Mouse (Mus musculus) neural tube, embryonic 14.5 days (tissue): ENCODE measurements around the gene Kdm2a. TPM values are rescaled to one million over a fixed set of nuclear protein-coding genes. Genes with fewer than 3 reads are reported as not detected.

Experiments used
- ATAC-seq: fragments of 200-750 bp; cut with Nextera tagmentation; 2 replicates; pipeline ENCODE4 v1.8.0; 2017; ENCODE audit warnings: low read depth, mild to moderate bottlenecking, moderate TSS enrichment, moderate library complexity
- H3K27ac ChIP-seq: fragments of 300-500 bp; sonication (generic); 2 replicates; pipeline ENCODE4 v1.5.1; 2014; ENCODE audit warnings: low read depth, mild to moderate bottlenecking, control low read depth, low read length, moderate library complexity, mixed read lengths
- H3K27me3 ChIP-seq: fragments of 300-500 bp; sonication (generic); 2 replicates; pipeline ENCODE4 v1.6.1; 2014; ENCODE audit warnings: low read length; ENCODE audit not compliant: control insufficient read depth, insufficient read depth
- H3K36me3 ChIP-seq: fragments of 300-500 bp; sonication (generic); 2 replicates; pipeline ENCODE4 v1.6.1; 2014; ENCODE audit warnings: low read length, mixed read lengths; ENCODE audit not compliant: control insufficient read depth, insufficient read depth
- H3K4me1 ChIP-seq: fragments of 300-500 bp; sonication (generic); 2 replicates; pipeline ENCODE4 v1.6.1; 2014; ENCODE audit warnings: low read length; ENCODE audit not compliant: control insufficient read depth, insufficient read depth
- H3K4me2 ChIP-seq: fragments of 300-500 bp; sonication (generic); 2 replicates; pipeline ENCODE4 v1.6.1; 2014; ENCODE audit warnings: mild to moderate bottlenecking, low read depth, low read length, control low read depth
- H3K4me3 ChIP-seq: fragments of 300-500 bp; sonication (generic); 2 replicates; pipeline ENCODE4 v1.5.1; 2014; ENCODE audit warnings: low read depth, low read length, control low read depth, mixed read lengths
- H3K9ac ChIP-seq: fragments of 300-500 bp; sonication (generic); replicated peaks from 2 replicates; pipeline ENCODE4 v1.6.1; 2014; ENCODE audit warnings: low read depth, mild to moderate bottlenecking, control low read depth, low read length, mixed read lengths
- H3K9me3 ChIP-seq: fragments of 300-500 bp; sonication (generic); 2 replicates; pipeline ENCODE4 v1.6.1; 2016; ENCODE audit warnings: low read length; ENCODE audit not compliant: control insufficient read depth
- WGBS: fragments of 180-500 bp; shearing (Covaris S2); extraction: QIAGEN DNeasy Blood & Tissue Kit; methylation state at CpG from one replicate; pipeline ENCODE4 v1.1.7; 2014; 5-methylcytosine and 5-hydroxymethylcytosine counted together
- polyA plus RNA-seq: library from polyadenylated mRNA; unstranded; fragments of >200 nt; fragmentation: Nextera tagmentation; extraction: Ambion mirVana; gene quantifications from 2 replicates; pipeline ENCODE4 v1.2.1, GENCODE M21; 2014

Kdm2a gene
- polyA plus RNA-seq, 1 experiment from 2014 or later: 39.1 TPM

- Histone ChIP-seq H3K4me1 (no peaks in the 10 kb centered on the region), H3K4me2 (no peak overlapping the region), H3K36me3 (peaks cover 59% of the 10 kb centered on the region), H3K9ac (no peak overlapping the region), H3K9me3 (no peaks in the 10 kb centered on the region), H3K27me3 (no peaks in the 10 kb centered on the region), H3K4me3 (no peak overlapping the region), H3K27ac (no peak overlapping the region)
- 70% methylated on average over 15 of the region's 15 CpGs for WGBS
- no peak for ATAC-seq
These were observed 107.3 kb downstream of the Kdm2a start for GRCm38 (mm10) chr19:4290749-4291148.

- peaks cover 21% of the 10 kb centered on the region for H3K36me3 ChIP-seq
- ATAC-seq: no peak
These were observed 114.4 kb downstream of the Kdm2a start for GRCm38 (mm10) chr19:4283653-4284052.

GRCm38 (mm10) chr19:4282898-4283553 lies 115.1 kb downstream of the Kdm2a start, which contains the start of gene Ankrd13d:
Ankrd13d (minus strand) TSS chr19:4283137.
- Histone ChIP-seq H3K27me3 (no peaks in the 10 kb centered on the region), H3K36me3 (peaks cover 17% of the 10 kb centered on the region), H3K9me3 (no peaks in the 10 kb centered on the region), H3K4me3 (peak within 1 kb of the TSS; percentile 58), H3K4me2 (peak within 1 kb of the TSS; percentile 66), H3K4me1 (no peaks in the 10 kb centered on the region), H3K27ac (peak within 1 kb of the TSS; percentile 55), H3K9ac (peak within 1 kb of the TSS; percentile 86)
- peak; percentile 94 for ATAC-seq
- 0% methylated on average over 44 of the region's 50 CpGs for WGBS

More at GRCm38 (mm10) chr19:4283653-4284052, 114.4 kb downstream of the Kdm2a start:
- 52% methylated on average over 7 of the region's 7 CpGs for WGBS
- H3K4me3 ChIP-seq: peak overlapping the region; percentile 58
- H3K27ac ChIP-seq: no peak overlapping the region
- H3K4me1 ChIP-seq: no peaks in the 10 kb centered on the region
- H3K9ac ChIP-seq: no peak overlapping the region
- peak overlapping the region; percentile 66; the same call in 1 of the 2 replicates for H3K4me2 ChIP-seq
- H3K27me3 ChIP-seq: no peaks in the 10 kb centered on the region
- H3K9me3 ChIP-seq: no peaks in the 10 kb centered on the region

GRCm38 (mm10) chr19:4280425-4280824 lies 117.7 kb downstream of the Kdm2a start:
- H3K4me2 ChIP-seq: no peak overlapping the region
- no peak overlapping the region for H3K27ac ChIP-seq
- H3K27me3 ChIP-seq: no peaks in the 10 kb centered on the region
- H3K4me3 ChIP-seq: no peak overlapping the region
- WGBS: 97% methylated on average over 9 of the region's 9 CpGs
- no peak for ATAC-seq
- no peaks in the 10 kb centered on the region for H3K9me3 ChIP-seq
- H3K9ac ChIP-seq: no peak overlapping the region
- peaks cover 4% of the 10 kb centered on the region; the same call in 1 of the 2 replicates for H3K36me3 ChIP-seq
- H3K4me1 ChIP-seq: no peaks in the 10 kb centered on the region

- no peaks in the 10 kb centered on the region for H3K9me3 ChIP-seq
- H3K36me3 ChIP-seq: no peaks in the 10 kb centered on the region
- no peak overlapping the region for H3K4me2 ChIP-seq
- H3K9ac ChIP-seq: no peak overlapping the region
- ATAC-seq: no peak
- no peaks in the 10 kb centered on the region for H3K4me1 ChIP-seq
- no peaks in the 10 kb centered on the region for H3K27me3 ChIP-seq
- 90% methylated on average over 1 of the region's 1 CpGs for WGBS
- no peak overlapping the region for H3K4me3 ChIP-seq
- H3K27ac ChIP-seq: no peak overlapping the region
These were observed 118.6 kb downstream of the Kdm2a start for GRCm38 (mm10) chr19:4279487-4279886.

GRCm38 (mm10) chr19:4270972-4271371 lies 127.1 kb downstream of the Kdm2a start:
- no peak overlapping the region for H3K27ac ChIP-seq
- no peak for ATAC-seq
- no peak overlapping the region for H3K4me2 ChIP-seq
- 94% methylated on average over 11 of the region's 11 CpGs for WGBS
- H3K4me1 ChIP-seq: peaks cover 3% of the 10 kb centered on the region; the same call in 1 of the 2 replicates
- no peaks in the 10 kb centered on the region for H3K9me3 ChIP-seq
- H3K27me3 ChIP-seq: peaks cover 4% of the 10 kb centered on the region; the same call in 1 of the 2 replicates
- H3K4me3 ChIP-seq: no peak overlapping the region
- peaks cover 15% of the 10 kb centered on the region; the same call in 1 of the 2 replicates for H3K36me3 ChIP-seq
- H3K9ac ChIP-seq: no peak overlapping the region

GRCm38 (mm10) chr19:4270187-4270586 lies 127.9 kb downstream of the Kdm2a start:
- Histone ChIP-seq H3K4me1 (peaks cover 3% of the 10 kb centered on the region; the same call in 1 of the 2 replicates), H3K36me3 (peaks cover 15% of the 10 kb centered on the region; the same call in 1 of the 2 replicates), H3K4me2 (no peak overlapping the region), H3K9me3 (no peaks in the 10 kb centered on the region), H3K9ac (no peak overlapping the region), H3K27ac (no peak overlapping the region), H3K27me3 (peaks cover 4% of the 10 kb centered on the region; the same call in 1 of the 2 replicates), H3K4me3 (no peak overlapping the region)
- no peak for ATAC-seq
- WGBS: 69% methylated on average over 6 of the region's 6 CpGs

GRCm38 (mm10) chr19:4268566-4269361 lies 129.3 kb downstream of the Kdm2a start, which contains the start of gene Ssh3:
Ssh3 (minus strand) TSS chr19:4269180.
- H3K4me3 ChIP-seq: peak within 1 kb of the TSS; percentile 29
- ATAC-seq: 0 out of 2 replicates have a peak, but pooled peaks have one; percentile 41
- H3K4me2 ChIP-seq: peak within 1 kb of the TSS; percentile 47
- peaks cover 3% of the 10 kb centered on the region; the same call in 1 of the 2 replicates for H3K4me1 ChIP-seq
- no peaks in the 10 kb centered on the region for H3K9me3 ChIP-seq
- peak within 1 kb of the TSS; percentile 37; the same call in 1 of the 2 replicates for H3K9ac ChIP-seq
- WGBS: 5% methylated on average over 46 of the region's 46 CpGs
- peaks cover 4% of the 10 kb centered on the region; the same call in 1 of the 2 replicates for H3K27me3 ChIP-seq
- peaks cover 15% of the 10 kb centered on the region; the same call in 1 of the 2 replicates for H3K36me3 ChIP-seq
- H3K27ac ChIP-seq: no peak within 1 kb of the TSS
